Mouse (Mus musculus) kidney, adult 2 months (tissue): ENCODE results near the gene Sdhaf2.
"Not testable (repeated sequence)": the region's sequence is repeated elsewhere in the genome, so short reads cannot be mapped to it uniquely, and the experiment has no call there.

Experiments used
- CTCF ChIP-seq: fragments of 200-500 bp; conservative IDR thresholded peaks from 2 replicates; pipeline ENCODE4 v1.5.1; 2011; ENCODE audit warnings: low read depth, mild to moderate bottlenecking, control low read depth, low read length, moderate library complexity, mixed read lengths; ENCODE audit not compliant: insufficient read depth, insufficient read length
- POLR2A ChIP-seq: fragments of 200-500 bp; IDR thresholded peaks from one replicate; pipeline ENCODE4 v1.6.1; 2011; ENCODE audit warnings: low read depth, low read length, control low read depth

DNA sequence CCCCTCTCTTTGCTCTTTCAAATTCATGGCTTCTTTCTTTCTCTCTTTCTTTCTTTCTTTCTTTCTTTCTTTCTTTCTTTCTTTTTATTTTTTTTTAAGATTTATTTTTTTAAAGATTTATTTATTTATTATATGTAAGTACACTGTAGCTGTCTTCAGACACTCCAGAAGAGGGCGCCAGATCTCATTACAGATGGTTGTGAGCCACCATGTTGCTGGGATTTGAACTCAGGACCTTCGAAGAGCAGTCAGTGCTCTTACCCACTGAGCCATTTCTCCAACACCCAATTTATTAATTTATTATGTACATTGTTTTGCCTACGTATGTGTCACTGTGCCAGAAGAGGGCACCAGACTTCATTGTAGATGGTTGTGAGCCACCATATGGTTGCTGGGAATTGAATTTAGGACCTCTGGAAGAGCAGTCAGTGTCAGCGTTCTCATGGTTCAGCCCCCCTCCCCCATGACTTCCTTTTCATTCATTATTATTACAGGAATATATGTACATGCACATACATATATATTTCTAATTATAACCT lies 32.0 kb upstream of the Sdhaf2 start:
- TF ChIP-seq POLR2A, CTCF: not testable (repeated sequence)
